In the genomic region with DNA sequence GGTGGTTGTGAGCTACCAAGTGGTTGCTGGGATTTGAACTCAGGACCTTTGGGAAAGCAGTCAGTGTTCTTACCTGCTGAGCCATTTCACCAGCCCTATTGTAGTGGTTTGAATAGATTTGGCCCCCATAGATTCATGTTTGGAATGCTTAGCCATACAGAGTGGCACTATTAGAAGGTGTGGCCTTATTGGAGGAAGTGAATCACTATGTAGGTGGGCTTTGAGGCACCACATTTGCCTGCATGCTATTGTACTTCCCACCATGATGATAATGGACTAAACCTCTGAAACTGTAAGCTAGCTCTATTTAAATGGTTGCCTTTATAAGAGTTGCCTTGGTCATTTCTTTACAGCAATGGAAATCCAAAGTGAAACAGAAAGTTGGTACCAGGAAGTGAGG, we compare ENCODE assay signal across 12 mouse cellular contexts.
"Had no signal": no experiment of that assay in that cellular context is flagged by ENCODE, and none has a peak within 500 bp of the region (broad histone marks: within the 10 kb centered on the region; RNA-seq: fewer than 3 reads in every experiment).

No protein-coding gene starts in this region.

- DNase-seq: kidney, adult 11 months; kidney, postnatal 14 days; left cerebral cortex, postnatal 4 days; lung, adult 18-20 months; lung, postnatal 36 days; retina, postnatal 1 day; thymus, adult 18-20 months; thymus, postnatal 25 days had no signal

- H3K27me3 ChIP-seq: limb, embryonic 13.5 days; midbrain, embryonic 15.5 days; neural tube, embryonic 13.5 days had no signal

- H3K27ac ChIP-seq: limb, embryonic 13.5 days; liver, embryonic 14.5 days; midbrain, embryonic 15.5 days; neural tube, embryonic 13.5 days had no signal

- H3K4me3 ChIP-seq: limb, embryonic 13.5 days; midbrain, embryonic 15.5 days; neural tube, embryonic 13.5 days had no signal

- ATAC-seq: midbrain, embryonic 15.5 days had no signal

- H3K4me1 ChIP-seq: limb, embryonic 13.5 days; midbrain, embryonic 15.5 days; neural tube, embryonic 13.5 days had no signal

- H3K9me3 ChIP-seq: midbrain, embryonic 15.5 days; neural tube, embryonic 13.5 days had no signal
